Mouse (Mus musculus) testis, postnatal 10 days (tissue): ENCODE data around the gene Mup7.
"Not testable (repeated sequence)": the region's sequence is repeated elsewhere in the genome, so short reads cannot be mapped to it uniquely, and the experiment has no call there.

Experiments used
- DNase-seq: peaks from one replicate; pipeline ENCODE4 v3.0.0; 2021; ENCODE audit warnings: low spot score

The Mup7 gene

GRCm38 (mm10) chr4:60070375-60070774 lies at the start of gene Mup7:
TSS of gene Mup7 (minus strand) at chr4:60070475.
- not testable (repeated sequence) for DNase-seq

- DNase-seq = not testable (repeated sequence)
Observed at GRCm38 (mm10) chr4:60079865-60080264, 9.6 kb upstream of the Mup7 start.

DNA sequence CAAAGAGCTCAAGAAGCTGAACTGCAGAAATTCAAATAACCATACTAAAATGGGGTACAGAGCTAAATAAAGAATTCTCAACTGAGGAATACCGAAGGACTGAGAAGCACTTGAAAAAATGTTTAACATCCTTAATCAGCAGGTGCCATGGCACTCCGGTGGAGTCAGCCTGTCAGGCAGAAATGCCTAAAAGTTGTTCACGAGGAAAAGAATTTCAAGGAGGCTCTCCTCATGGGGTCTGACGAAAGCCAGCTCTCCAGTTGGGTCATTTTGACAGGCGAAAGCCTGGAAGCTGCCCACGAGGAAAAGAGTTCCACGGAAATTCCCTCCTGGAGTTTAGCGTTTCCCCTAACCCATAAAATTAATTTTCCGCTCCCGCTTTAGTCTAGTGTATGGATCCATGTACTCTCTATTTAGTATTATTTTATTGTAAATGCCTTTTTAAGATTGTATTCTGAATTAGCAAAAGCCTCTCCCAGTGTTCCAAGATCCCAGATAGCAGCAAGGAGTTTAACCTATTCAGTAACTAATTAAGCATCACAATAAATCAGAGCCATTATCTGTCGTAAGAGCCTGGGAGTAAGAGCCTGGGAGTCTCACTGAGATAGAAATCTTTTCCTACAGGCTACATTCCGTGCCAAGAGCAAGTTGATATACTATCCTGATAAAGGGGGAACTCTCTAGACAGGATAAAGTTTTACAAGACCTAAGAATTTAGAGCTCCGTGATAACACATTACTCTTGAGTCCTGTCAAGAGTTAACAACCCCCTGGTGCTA lies 40.8 kb downstream of the Mup7 start:
- DNase-seq = not testable (repeated sequence)

DNA sequence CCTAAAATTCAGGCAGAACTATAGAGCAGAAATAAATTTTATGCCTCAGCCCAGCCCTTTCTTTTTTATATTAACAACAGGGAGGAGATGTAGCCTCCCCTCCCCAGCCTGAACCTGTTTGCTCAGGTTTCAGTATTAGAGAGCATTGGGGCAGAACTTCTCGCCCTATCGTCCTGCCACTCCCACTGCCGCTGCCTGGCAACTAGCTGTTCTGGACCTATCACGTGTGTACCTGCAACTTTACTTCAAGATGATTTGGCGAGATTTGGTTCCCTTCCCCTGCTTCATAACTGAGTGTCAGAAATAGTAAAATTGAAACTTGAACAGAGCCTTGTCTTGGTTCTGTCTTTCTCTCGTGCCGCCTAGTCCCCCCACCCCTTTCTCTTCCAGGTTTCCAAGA lies 50.1 kb downstream of the Mup7 start:
- DNase-seq = not testable (repeated sequence)
